Mouse (Mus musculus) thymus, adult 2 months (tissue): Measurements from ENCODE around the gene Ttll5.

Source experiments
- CTCF ChIP-seq: fragments of 200-500 bp; IDR thresholded peaks from 2 replicates; pipeline ENCODE4 v1.5.1; 2012; ENCODE audit warnings: mild to moderate bottlenecking, control low read depth, low read length, moderate library complexity, borderline replicate concordance; ENCODE audit not compliant: control insufficient read depth, poor library complexity, insufficient read depth; ENCODE audit errors: extremely low read depth
- POLR2A ChIP-seq: fragments of 200-500 bp; IDR thresholded peaks from 2 replicates; pipeline ENCODE4 v1.6.1; 2012; ENCODE audit warnings: mild to moderate bottlenecking, low read length, control low read depth, moderate library complexity; ENCODE audit not compliant: control insufficient read depth, poor library complexity, insufficient read depth; ENCODE audit errors: extremely low read depth

- TF ChIP-seq CTCF (no peak), POLR2A (no peak)
Observed at GRCm38 (mm10) chr12:85993790-85994360, 169.4 kb downstream of the Ttll5 start.
